Mouse (Mus musculus): ENCODE results near the gene Plekhg5. TPM values are rescaled to one million over a fixed set of nuclear protein-coding genes. Genes with fewer than 3 reads are reported as not detected.
A peak's percentile ranks its signal among the peaks of the same experiment; 100 is the strongest.

The Plekhg5 gene
- polyA plus RNA-seq, 1 experiment from 2014 or later, result 5.0 TPM

DNA sequence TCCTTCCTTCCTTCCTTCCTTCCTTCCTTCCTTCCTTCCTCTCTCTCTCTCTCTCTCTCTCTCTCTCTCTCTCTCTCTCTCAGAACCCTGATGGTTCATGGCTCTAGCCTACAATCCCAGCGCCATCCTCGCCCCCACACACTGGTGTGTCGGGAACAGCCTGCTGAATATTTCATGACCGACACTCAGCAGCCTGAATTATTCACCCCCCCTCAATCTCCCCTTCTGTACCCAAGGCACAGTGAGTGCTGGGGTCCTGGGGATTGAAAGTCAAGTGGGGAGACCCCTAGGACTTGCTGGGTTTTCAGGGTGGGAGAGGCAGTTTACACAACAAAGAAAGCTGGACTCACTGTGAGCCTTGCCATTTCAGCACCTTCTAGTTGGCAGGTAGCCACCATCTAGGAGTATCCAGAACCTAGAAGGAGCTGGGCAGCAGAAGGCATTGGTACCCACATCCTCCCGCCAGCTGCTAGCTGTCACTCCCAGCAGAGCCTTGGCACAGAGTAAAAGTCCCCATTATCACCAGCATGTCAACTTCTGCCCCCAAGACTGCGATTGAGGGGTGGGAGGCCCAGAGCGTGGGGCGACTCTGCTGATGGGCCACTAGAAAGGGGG, 69.3 kb downstream of the Plekhg5 start:
- no peaks in the 10 kb centered on the region for H3K36me3 ChIP-seq (ENCODE audit: control insufficient read depth, insufficient read depth, low read length)
- no peak overlapping the region for H3K9ac ChIP-seq (ENCODE audit: low read length)
- no peak overlapping the region for H3K4me3 ChIP-seq (ENCODE audit: low read depth, low read length)
- DNase-seq (ENCODE audit: low spot score), result peak; percentile 40
- H3K27ac ChIP-seq (ENCODE audit: low read depth, low read length), result no peak overlapping the region
- no peak overlapping the region for H3K4me2 ChIP-seq (ENCODE audit: low read length)
- H3K9me3 ChIP-seq (replicated peaks; ENCODE audit: control insufficient read depth, low read length), result no peaks in the 10 kb centered on the region
- ATAC-seq, result no peak
- 71% methylated on average over 8 of the region's 8 CpGs for WGBS
- peaks cover 2% of the 10 kb centered on the region; the same call in 1 of the 2 replicates for H3K4me1 ChIP-seq (ENCODE audit: control insufficient read depth, insufficient read depth, low read length)
- H3K27me3 ChIP-seq (replicated peaks; ENCODE audit: control insufficient read depth, insufficient read depth, low read length), result peaks cover 10% of the 10 kb centered on the region

DNA sequence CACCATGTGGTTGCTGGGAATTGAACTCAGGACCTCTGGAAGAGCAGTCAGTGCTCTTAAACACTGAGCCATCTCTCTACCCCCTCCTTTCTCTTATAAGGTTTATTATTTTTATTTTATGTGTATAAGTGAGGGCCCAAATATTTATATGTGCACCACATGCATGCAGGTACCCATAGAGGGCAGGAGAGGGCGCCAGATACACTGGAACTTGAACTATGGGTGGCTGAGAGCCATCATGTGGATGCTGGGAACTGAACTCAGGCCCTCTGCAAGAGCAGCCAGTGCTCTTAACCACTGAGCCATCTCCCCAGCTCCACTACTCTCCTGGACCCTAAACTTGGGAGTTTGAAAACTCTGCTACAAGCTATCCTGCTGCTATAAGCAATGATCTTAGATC, 71.3 kb downstream of the Plekhg5 start:
- Histone ChIP-seq H3K4me2 (ENCODE audit: low read length) (no peak overlapping the region), H3K9ac (ENCODE audit: low read length) (no peak overlapping the region), H3K4me3 (ENCODE audit: low read depth, low read length) (no peak overlapping the region), H3K9me3 (replicated peaks; ENCODE audit: control insufficient read depth, low read length) (no peaks in the 10 kb centered on the region), H3K4me1 (ENCODE audit: control insufficient read depth, insufficient read depth, low read length) (peaks cover under 1% of the 10 kb centered on the region; the same call in 1 of the 2 replicates), H3K27me3 (replicated peaks; ENCODE audit: control insufficient read depth, insufficient read depth, low read length) (peaks cover 10% of the 10 kb centered on the region), H3K27ac (ENCODE audit: low read depth, low read length) (no peak overlapping the region), H3K36me3 (ENCODE audit: control insufficient read depth, insufficient read depth, low read length) (no peaks in the 10 kb centered on the region)
- WGBS, result 26% methylated on average over 1 of the region's 1 CpGs
- no peak for ATAC-seq
- no peak for DNase-seq (ENCODE audit: low spot score)

DNA sequence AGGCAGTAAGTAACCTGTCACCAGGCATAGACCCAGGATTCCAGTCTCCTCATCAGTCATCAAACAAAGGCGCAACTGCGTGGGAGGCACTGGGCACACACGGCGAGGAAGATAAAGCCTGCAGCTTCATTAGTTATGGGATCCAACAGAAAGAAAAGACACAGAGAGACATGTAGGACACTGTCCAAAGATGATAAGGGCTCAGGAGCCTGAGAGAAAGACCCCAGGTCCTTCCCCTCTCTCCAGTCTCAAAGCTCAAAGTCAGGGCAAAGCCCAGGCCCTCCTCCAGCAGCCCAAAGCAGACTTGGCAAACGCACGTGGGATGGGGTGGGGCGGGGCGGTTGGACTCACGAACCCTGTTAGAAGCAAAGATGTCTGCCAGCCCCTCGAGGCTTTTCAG, 73.2 kb downstream of the Plekhg5 start:
- WGBS, result 75% methylated on average over 10 of the region's 10 CpGs
- Histone ChIP-seq H3K9me3 (replicated peaks; ENCODE audit: control insufficient read depth, low read length) (no peaks in the 10 kb centered on the region), H3K27ac (ENCODE audit: low read depth, low read length) (no peak overlapping the region), H3K36me3 (ENCODE audit: control insufficient read depth, insufficient read depth, low read length) (no peaks in the 10 kb centered on the region), H3K4me1 (ENCODE audit: control insufficient read depth, insufficient read depth, low read length) (no peaks in the 10 kb centered on the region), H3K4me2 (ENCODE audit: low read length) (no peak overlapping the region), H3K9ac (ENCODE audit: low read length) (no peak overlapping the region), H3K4me3 (ENCODE audit: low read depth, low read length) (no peak overlapping the region), H3K27me3 (replicated peaks; ENCODE audit: control insufficient read depth, insufficient read depth, low read length) (peaks cover 11% of the 10 kb centered on the region; the same call in 1 of the 2 replicates)
- ATAC-seq (no peak), DNase-seq (ENCODE audit: low spot score) (no peak)

DNA sequence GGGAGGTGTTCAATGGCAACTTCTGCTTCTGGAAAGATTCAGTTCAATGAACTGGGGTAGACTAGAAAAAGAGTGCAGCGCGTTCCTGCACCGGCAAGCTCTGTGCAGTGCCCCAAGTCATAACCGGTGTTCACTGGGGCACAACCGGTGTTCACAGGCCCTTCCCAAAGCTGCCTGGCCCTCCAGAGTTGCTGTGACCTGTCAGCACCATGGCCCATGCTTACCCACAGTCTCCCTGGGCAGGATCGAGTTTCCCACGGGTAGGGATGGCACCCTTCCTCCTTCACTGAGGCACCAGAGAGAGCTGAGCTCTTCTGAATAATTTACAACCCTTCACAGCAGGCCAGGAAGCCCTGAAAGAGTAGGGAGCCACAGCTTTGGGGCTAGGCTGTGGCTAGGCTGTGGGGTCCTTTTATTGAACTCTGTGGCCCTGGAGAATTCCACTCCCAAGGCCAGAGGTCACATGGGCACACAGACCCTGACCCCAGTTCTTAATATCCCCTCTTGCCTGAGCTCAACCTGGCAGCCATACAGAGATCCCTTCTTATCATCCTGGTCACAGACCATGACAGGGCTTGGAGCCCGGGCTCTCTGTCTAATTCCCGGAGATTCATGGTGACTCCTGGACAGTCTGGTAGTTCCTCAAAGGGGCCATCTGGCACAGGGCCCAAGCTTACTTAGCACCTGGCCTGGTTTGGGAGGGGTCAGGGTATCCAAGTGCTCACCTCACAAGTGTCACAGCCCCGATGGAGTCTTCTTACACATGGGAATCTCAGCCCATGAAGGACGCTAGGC, 73.9 kb downstream of the Plekhg5 start:
- Histone ChIP-seq H3K36me3 (ENCODE audit: control insufficient read depth, insufficient read depth, low read length) (no peaks in the 10 kb centered on the region), H3K9me3 (replicated peaks; ENCODE audit: control insufficient read depth, low read length) (no peaks in the 10 kb centered on the region), H3K27me3 (replicated peaks; ENCODE audit: control insufficient read depth, insufficient read depth, low read length) (peaks cover 17% of the 10 kb centered on the region), H3K27ac (ENCODE audit: low read depth, low read length) (no peak overlapping the region), H3K4me2 (ENCODE audit: low read length) (no peak overlapping the region), H3K4me3 (ENCODE audit: low read depth, low read length) (no peak overlapping the region), H3K9ac (ENCODE audit: low read length) (no peak overlapping the region), H3K4me1 (ENCODE audit: control insufficient read depth, insufficient read depth, low read length) (no peaks in the 10 kb centered on the region)
- WGBS, result 71% methylated on average over 11 of the region's 11 CpGs
- ATAC-seq (no peak), DNase-seq (ENCODE audit: low spot score) (no peak)

DNA sequence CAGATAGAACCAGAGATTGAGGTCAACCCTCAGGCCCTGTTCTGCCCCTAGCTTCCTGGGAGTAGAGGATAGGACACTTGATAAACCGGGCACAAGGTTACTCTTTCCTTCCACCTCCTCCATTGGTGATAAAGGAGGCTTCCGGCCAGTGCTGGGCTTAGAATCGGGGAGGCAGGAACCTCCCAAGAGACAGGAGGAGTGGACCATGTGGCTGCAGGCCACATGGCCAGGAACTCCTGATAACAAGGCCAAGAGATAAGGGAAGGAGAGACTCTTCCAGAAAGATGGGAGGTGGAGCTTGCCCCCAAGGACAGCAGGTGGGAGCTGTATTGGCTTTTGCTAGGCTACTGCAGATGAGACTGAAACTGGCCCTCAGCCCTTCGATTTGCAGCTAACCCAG, 78.2 kb downstream of the Plekhg5 start:
- Histone ChIP-seq H3K9ac (ENCODE audit: low read length) (no peak overlapping the region), H3K4me2 (ENCODE audit: low read length) (no peak overlapping the region), H3K4me3 (ENCODE audit: low read depth, low read length) (no peak overlapping the region), H3K4me1 (ENCODE audit: control insufficient read depth, insufficient read depth, low read length) (peaks cover 8% of the 10 kb centered on the region; the same call in 1 of the 2 replicates), H3K36me3 (ENCODE audit: control insufficient read depth, insufficient read depth, low read length) (no peaks in the 10 kb centered on the region), H3K27ac (ENCODE audit: low read depth, low read length) (no peak overlapping the region), H3K27me3 (replicated peaks; ENCODE audit: control insufficient read depth, insufficient read depth, low read length) (peaks cover 46% of the 10 kb centered on the region), H3K9me3 (replicated peaks; ENCODE audit: control insufficient read depth, low read length) (no peaks in the 10 kb centered on the region)
- ATAC-seq (no peak), DNase-seq (ENCODE audit: low spot score) (no peak)
- WGBS, result 76% methylated on average over 4 of the region's 4 CpGs

DNA sequence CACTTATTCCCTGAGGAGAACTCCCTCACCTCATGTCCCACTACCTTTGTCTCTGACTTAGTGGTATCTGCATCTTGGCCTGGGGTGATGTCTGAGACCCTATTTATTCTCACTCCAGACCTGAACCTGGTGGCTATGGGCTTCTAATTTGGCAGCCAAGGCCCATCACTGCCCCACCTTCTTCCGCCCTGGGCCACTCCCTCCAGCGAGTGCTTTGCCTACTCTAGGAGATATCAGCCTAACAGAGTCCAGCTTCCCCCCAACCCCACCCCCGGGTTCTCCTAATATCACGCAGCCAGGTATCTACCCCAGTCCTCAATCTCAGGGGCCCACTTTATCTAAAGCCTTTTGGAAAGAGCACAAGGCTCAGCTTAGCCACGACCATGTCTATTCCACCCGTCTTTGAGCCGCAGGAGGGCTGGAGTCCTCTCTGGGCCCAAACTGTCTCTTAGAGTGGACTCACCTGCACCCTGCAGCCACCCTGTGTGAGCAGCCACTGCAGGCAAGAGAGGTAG, 79.2 kb downstream of the Plekhg5 start:
- Histone ChIP-seq H3K4me3 (ENCODE audit: low read depth, low read length) (no peak overlapping the region), H3K4me1 (ENCODE audit: control insufficient read depth, insufficient read depth, low read length) (peaks cover 8% of the 10 kb centered on the region; the same call in 1 of the 2 replicates), H3K27ac (ENCODE audit: low read depth, low read length) (no peak overlapping the region), H3K9me3 (replicated peaks; ENCODE audit: control insufficient read depth, low read length) (no peaks in the 10 kb centered on the region), H3K9ac (ENCODE audit: low read length) (0 out of 2 replicates have a peak overlapping the region, but pooled peaks have one; percentile 5), H3K27me3 (replicated peaks; ENCODE audit: control insufficient read depth, insufficient read depth, low read length) (peaks cover 46% of the 10 kb centered on the region), H3K36me3 (ENCODE audit: control insufficient read depth, insufficient read depth, low read length) (no peaks in the 10 kb centered on the region), H3K4me2 (ENCODE audit: low read length) (peak overlapping the region; percentile 45)
- ATAC-seq (no peak), DNase-seq (ENCODE audit: low spot score) (no peak)
- WGBS, result 18% methylated on average over 7 of the region's 7 CpGs

DNA sequence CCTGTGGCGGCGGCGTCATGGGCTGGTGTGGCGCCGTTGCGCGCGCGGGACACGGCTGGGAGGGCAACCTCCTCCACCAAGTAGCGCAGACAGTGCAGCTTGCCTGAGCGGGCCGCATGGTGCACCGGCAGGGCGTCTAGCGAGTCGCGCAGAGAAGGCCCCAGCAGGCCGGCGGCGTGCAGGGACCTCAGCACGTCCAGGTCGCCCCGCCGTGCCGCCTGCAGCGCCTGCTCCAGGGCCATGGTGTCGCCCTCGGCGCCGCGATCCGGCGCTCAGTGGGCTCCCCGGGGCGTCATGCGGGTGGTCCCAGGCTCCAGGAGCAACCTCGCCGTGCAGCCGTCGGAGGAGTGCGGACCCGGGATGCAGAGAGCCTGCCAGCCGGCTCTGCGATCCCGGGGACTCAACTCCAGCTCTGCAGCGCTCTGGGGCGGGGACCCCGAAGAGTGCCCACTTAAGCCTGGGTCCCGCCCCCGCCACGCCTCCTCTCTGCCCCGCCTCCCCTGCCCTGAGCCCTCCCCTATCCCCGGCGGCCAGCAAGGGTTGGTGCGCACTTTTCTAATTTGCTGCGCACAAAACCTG, 79.8 kb downstream of the Plekhg5 start, which contains the start of gene Espn:
Espn (minus strand) TSS at position 406 of the 579 bp plus-strand sequence.
- Histone ChIP-seq H3K4me3 (ENCODE audit: low read depth, low read length) (peak within 1 kb of the TSS; percentile 22), H3K27ac (ENCODE audit: low read depth, low read length) (no peak within 1 kb of the TSS), H3K36me3 (ENCODE audit: control insufficient read depth, insufficient read depth, low read length) (no peaks in the 10 kb centered on the region), H3K27me3 (replicated peaks; ENCODE audit: control insufficient read depth, insufficient read depth, low read length) (peaks cover 46% of the 10 kb centered on the region), H3K4me1 (ENCODE audit: control insufficient read depth, insufficient read depth, low read length) (peaks cover 8% of the 10 kb centered on the region; the same call in 1 of the 2 replicates), H3K9me3 (replicated peaks; ENCODE audit: control insufficient read depth, low read length) (no peaks in the 10 kb centered on the region), H3K4me2 (ENCODE audit: low read length) (peak within 1 kb of the TSS; percentile 45), H3K9ac (ENCODE audit: low read length) (0 out of 2 replicates have a peak within 1 kb of the TSS, but pooled peaks have one; percentile 5)
- ATAC-seq, result peak; percentile 72
- under 1% methylated on average over 53 of the region's 57 CpGs for WGBS
- peak; percentile 64 for DNase-seq (ENCODE audit: low spot score)

DNA sequence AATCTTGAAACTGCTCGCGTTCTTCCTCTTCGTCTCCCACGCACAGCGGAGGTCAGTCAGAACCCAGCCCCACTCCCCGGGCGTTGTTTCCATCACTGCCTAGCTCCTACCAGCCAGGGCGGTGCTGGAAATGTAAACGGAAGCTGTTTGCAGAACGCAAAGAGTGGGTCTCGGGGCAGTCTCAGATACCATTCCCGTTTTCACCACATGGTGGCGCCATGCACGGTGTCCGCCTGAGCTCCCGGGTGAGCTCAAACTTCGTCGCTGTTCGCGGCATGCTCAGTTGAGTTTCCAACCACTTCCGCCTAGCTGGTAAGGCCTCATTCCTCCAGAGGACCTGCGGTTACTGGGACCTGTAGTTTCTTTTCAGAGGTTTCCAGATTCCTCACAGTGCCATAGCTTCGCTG, 81.5 kb downstream of the Plekhg5 start:
- Histone ChIP-seq H3K9ac (ENCODE audit: low read length) (peak overlapping the region; percentile 40; the same call in 1 of the 2 replicates), H3K27me3 (replicated peaks; ENCODE audit: control insufficient read depth, insufficient read depth, low read length) (peaks cover 63% of the 10 kb centered on the region), H3K36me3 (ENCODE audit: control insufficient read depth, insufficient read depth, low read length) (no peaks in the 10 kb centered on the region), H3K9me3 (replicated peaks; ENCODE audit: control insufficient read depth, low read length) (no peaks in the 10 kb centered on the region), H3K27ac (ENCODE audit: low read depth, low read length) (no peak overlapping the region), H3K4me2 (ENCODE audit: low read length) (peak overlapping the region; percentile 25; the same call in 1 of the 2 replicates), H3K4me3 (ENCODE audit: low read depth, low read length) (0 out of 2 replicates have a peak overlapping the region, but pooled peaks have one; percentile 4), H3K4me1 (ENCODE audit: control insufficient read depth, insufficient read depth, low read length) (peaks cover 12% of the 10 kb centered on the region; the same call in 1 of the 2 replicates)
- DNase-seq (ENCODE audit: low spot score), result peak; percentile 76
- WGBS, result 2% methylated on average over 23 of the region's 23 CpGs
- no peak for ATAC-seq
